Mouse (Mus musculus) liver, postnatal 0 days (tissue): ENCODE measurements around the gene Ubap2.

Source experiments
- CTCF ChIP-seq: sonication (generic); IDR thresholded peaks from 2 replicates; pipeline ENCODE4 v1.5.1; 2016; ENCODE audit warnings: antibody characterized with exemption, low read depth
- EP300 ChIP-seq: IDR thresholded peaks from 2 replicates; pipeline ENCODE4 v1.6.1; 2016; ENCODE audit warnings: antibody characterized with exemption, low read depth, mild to moderate bottlenecking

GRCm38 (mm10) chr4:41274377-41274979 lies 466 bp downstream of the Ubap2 start:
- no peak for TF ChIP-seq EP300
- no peak for TF ChIP-seq CTCF
